Mouse (Mus musculus) embryonic facial prominence, embryonic 15.5 days (tissue): ENCODE data around the gene Ints7. TPM values are rescaled to one million over a fixed set of nuclear protein-coding genes. Genes with fewer than 3 reads are reported as not detected.

Experiments used
- ATAC-seq: fragments of 200-750 bp; cut with Nextera tagmentation; 2 replicates; pipeline ENCODE4 v1.8.0; 2017; ENCODE audit warnings: low read depth, moderate TSS enrichment; ENCODE audit not compliant: insufficient number of reproducible peaks, low FRiP score, low TSS enrichment
- H3K27ac ChIP-seq: fragments of 300-500 bp; sonication (generic); replicated peaks from 2 replicates; pipeline ENCODE4 v1.5.1; 2015; ENCODE audit warnings: mild to moderate bottlenecking, inconsistent platforms
- H3K27me3 ChIP-seq: fragments of 300-500 bp; sonication (generic); 2 replicates; pipeline ENCODE4 v1.6.1; 2015; ENCODE audit warnings: inconsistent platforms
- H3K36me3 ChIP-seq: fragments of 300-500 bp; sonication (generic); 2 replicates; pipeline ENCODE4 v1.6.1; 2015; ENCODE audit warnings: mild to moderate bottlenecking, inconsistent platforms
- H3K4me1 ChIP-seq: fragments of 300-500 bp; sonication (generic); 2 replicates; pipeline ENCODE4 v1.6.1; 2015; ENCODE audit warnings: inconsistent platforms
- H3K4me2 ChIP-seq: fragments of 300-500 bp; sonication (generic); replicated peaks from 2 replicates; pipeline ENCODE4 v1.6.1; 2015; ENCODE audit warnings: mild to moderate bottlenecking, inconsistent platforms
- H3K4me3 ChIP-seq: fragments of 300-500 bp; sonication (generic); replicated peaks from 2 replicates; pipeline ENCODE4 v1.5.1; 2015; ENCODE audit warnings: mild to moderate bottlenecking, inconsistent platforms
- H3K9ac ChIP-seq: fragments of 300-500 bp; sonication (generic); 2 replicates; pipeline ENCODE4 v1.6.1; 2015; ENCODE audit warnings: inconsistent platforms
- H3K9me3 ChIP-seq: fragments of 300-500 bp; sonication (generic); replicated peaks from 2 replicates; pipeline ENCODE4 v1.6.1; 2016; ENCODE audit warnings: inconsistent platforms
- WGBS: fragments of 180-500 bp; shearing (Covaris S2); methylation state at CpG from one replicate; pipeline ENCODE4 v1.1.7; 2015; 5-methylcytosine and 5-hydroxymethylcytosine counted together
- polyA plus RNA-seq: library from polyadenylated mRNA; unstranded; fragments of >200 nt; fragmentation: Nextera tagmentation; extraction: Ambion mirVana; gene quantifications from 2 replicates; pipeline ENCODE4 v1.2.1, GENCODE M21; 2015

Ints7 gene
- polyA plus RNA-seq, 1 experiment from 2014 or later, result 47.7 TPM

- Histone ChIP-seq H3K4me2 (no peak overlapping the region), H3K36me3 (no peaks in the 10 kb centered on the region), H3K4me3 (no peak overlapping the region), H3K27ac (no peak overlapping the region), H3K9ac (no peak overlapping the region), H3K9me3 (no peaks in the 10 kb centered on the region), H3K4me1 (peaks cover 9% of the 10 kb centered on the region; the same call in 1 of the 2 replicates), H3K27me3 (no peaks in the 10 kb centered on the region)
- 65% methylated on average over 8 of the region's 8 CpGs for WGBS
- no peak for ATAC-seq
Observed at GRCm38 (mm10) chr1:191661019-191661796, 85.8 kb downstream of the Ints7 start.

DNA sequence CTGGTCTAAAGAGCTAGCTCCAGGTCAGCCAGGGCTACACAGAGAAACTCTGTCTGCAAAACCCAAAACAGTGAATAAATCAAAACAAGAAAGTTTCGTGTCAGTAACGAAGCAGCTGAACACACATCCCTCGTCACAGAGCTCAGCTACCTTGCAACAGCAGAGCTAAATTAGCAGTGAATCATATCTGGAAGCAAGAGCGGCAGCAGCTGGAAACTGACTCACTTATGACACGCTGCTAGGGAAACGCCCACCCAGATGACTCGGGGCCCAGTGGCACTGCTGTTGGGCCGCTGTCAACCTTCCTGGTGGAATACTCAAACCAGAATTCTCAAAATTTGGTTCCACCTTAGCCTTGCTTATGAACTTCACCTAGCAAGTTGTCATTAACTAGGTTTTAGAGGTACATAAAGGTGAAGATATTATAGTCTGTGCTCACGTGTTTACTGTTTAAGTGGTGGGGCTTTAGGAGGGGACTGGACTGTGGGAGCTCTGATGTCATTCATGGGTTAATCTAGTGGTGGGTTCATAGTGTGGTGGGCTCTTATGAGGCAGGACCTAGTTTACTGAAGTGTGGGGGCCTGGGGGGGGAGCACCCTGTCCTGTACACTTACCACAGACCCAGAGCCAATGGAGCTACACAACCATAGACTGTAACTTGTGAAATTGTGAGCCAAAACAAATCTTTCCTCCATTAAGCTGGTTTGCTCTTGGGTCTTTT, 86.9 kb downstream of the Ints7 start:
- no peaks in the 10 kb centered on the region for H3K36me3 ChIP-seq
- H3K9ac ChIP-seq, result no peak overlapping the region
- no peak overlapping the region for H3K4me2 ChIP-seq
- peaks cover 9% of the 10 kb centered on the region; the same call in 1 of the 2 replicates for H3K4me1 ChIP-seq
- no peak overlapping the region for H3K27ac ChIP-seq
- no peak for ATAC-seq
- no peak overlapping the region for H3K4me3 ChIP-seq
- no peaks in the 10 kb centered on the region for H3K27me3 ChIP-seq
- 40% methylated on average over 9 of the region's 9 CpGs for WGBS
- H3K9me3 ChIP-seq, result no peaks in the 10 kb centered on the region

DNA sequence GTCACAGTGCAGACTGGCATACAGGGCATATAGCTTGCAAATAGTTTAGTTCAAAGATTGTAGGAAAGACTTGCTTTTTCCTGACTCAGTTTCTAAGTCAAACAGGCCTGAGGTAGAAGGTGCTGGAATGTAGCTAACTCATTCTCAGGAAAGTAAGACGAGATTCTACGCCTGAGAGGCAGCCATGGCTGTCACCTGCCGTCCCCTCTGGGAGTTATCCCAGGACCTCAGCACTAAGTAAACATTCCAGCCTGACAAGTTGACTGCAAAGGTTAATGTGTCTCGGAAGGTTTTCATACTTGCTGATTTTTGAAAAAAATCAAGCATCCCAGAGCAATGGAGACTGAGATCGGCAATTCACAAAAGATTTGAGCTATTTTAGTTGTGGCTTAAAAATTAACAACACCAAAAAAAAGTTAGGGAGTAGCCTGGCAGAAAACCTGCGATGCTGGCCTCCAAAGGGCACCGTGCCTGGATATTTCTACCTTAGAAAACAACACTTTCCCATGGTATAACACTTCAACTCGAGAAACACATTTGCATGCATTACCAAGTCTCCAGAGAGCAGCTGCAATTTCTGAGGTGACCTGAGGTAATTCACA, 87.6 kb downstream of the Ints7 start:
- Histone ChIP-seq H3K9me3 (no peaks in the 10 kb centered on the region), H3K4me1 (peaks cover 9% of the 10 kb centered on the region; the same call in 1 of the 2 replicates), H3K4me2 (no peak overlapping the region), H3K27ac (no peak overlapping the region), H3K27me3 (no peaks in the 10 kb centered on the region), H3K9ac (no peak overlapping the region), H3K36me3 (no peaks in the 10 kb centered on the region), H3K4me3 (no peak overlapping the region)
- WGBS, result 36% methylated on average over 8 of the region's 8 CpGs
- no peak for ATAC-seq

DNA sequence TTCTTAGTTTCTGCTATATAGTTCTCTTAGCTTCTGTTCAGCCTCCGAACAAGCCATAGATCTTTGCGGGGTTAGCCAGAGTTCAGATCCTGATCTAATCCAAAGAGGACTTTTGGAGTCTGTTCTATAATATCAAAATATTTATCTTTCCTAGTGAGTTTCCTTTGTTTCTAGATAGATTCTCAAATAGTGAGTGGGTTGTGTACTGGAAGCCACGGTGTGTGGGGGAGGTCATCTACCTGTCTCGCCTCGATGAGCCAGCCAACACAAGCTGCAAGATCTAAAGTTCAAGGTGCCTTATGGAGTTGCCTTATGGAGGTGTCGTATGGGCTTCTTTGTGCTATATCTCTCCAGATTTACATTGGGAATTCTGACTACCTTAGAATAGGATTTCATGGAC, 88.2 kb downstream of the Ints7 start:
- Histone ChIP-seq H3K4me1 (peaks cover 9% of the 10 kb centered on the region; the same call in 1 of the 2 replicates), H3K4me2 (no peak overlapping the region), H3K9ac (no peak overlapping the region), H3K36me3 (no peaks in the 10 kb centered on the region), H3K4me3 (no peak overlapping the region), H3K27me3 (no peaks in the 10 kb centered on the region), H3K27ac (no peak overlapping the region), H3K9me3 (no peaks in the 10 kb centered on the region)
- ATAC-seq, result no peak
- 84% methylated on average over 6 of the region's 6 CpGs for WGBS

DNA sequence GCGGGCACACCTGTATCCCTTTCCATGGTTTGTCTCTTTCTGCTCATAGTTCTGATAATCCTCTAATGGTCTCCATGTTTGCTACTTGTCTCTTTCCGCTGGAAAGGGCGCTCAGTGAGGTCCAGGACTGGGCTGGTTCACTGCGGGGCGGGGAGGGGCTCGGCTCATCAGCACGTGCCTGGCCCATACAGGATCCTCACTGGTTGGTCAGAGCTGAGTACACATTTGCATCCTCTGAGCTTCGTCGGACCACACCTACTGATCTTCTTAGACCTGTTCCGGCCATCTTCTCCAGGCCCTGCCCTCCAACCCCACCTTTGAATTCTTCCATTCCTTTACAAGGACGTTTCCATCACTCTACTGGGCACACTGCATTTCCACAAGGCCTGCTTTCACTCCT, 90.9 kb downstream of the Ints7 start:
- Histone ChIP-seq H3K36me3 (no peaks in the 10 kb centered on the region), H3K27me3 (no peaks in the 10 kb centered on the region), H3K4me2 (no peak overlapping the region), H3K4me3 (no peak overlapping the region), H3K4me1 (peaks cover 9% of the 10 kb centered on the region; the same call in 1 of the 2 replicates), H3K9me3 (no peaks in the 10 kb centered on the region), H3K27ac (no peak overlapping the region), H3K9ac (no peak overlapping the region)
- 79% methylated on average over 11 of the region's 11 CpGs for WGBS
- ATAC-seq, result no peak

GRCm38 (mm10) chr1:191668030-191668429, 92.6 kb downstream of the Ints7 start:
- no peaks in the 10 kb centered on the region for H3K4me1 ChIP-seq
- H3K27ac ChIP-seq, result no peak overlapping the region
- no peaks in the 10 kb centered on the region for H3K36me3 ChIP-seq
- H3K27me3 ChIP-seq, result no peaks in the 10 kb centered on the region
- WGBS, result 71% methylated on average over 9 of the region's 9 CpGs
- peak; percentile 63; the same call in 1 of the 2 replicates for ATAC-seq
- H3K4me2 ChIP-seq, result no peak overlapping the region
- H3K9ac ChIP-seq, result no peak overlapping the region
- no peak overlapping the region for H3K4me3 ChIP-seq
- H3K9me3 ChIP-seq, result no peaks in the 10 kb centered on the region

Other genes with a start within 250 kb of the Ints7 start
- gene Tmem206, start 249.7 kb upstream of the Ints7 start, polyA plus RNA-seq, result 16.6 and 17.9 TPM in 2 replicates
- 26.3 and 30.4 TPM in 2 replicates for gene Ppp2r5a, start 172.4 kb upstream of the Ints7 start, polyA plus RNA-seq
- 41.8 and 45.0 TPM in 2 replicates for gene Dtl, start 92 bp upstream of the Ints7 start, polyA plus RNA-seq
- 23.6 and 25.4 TPM in 2 replicates for gene Lpgat1, start 142.2 kb downstream of the Ints7 start, polyA plus RNA-seq
- gene Nek2, start 245.8 kb downstream of the Ints7 start, polyA plus RNA-seq, result 31.7 and 36.8 TPM in 2 replicates